Mouse (Mus musculus): ENCODE results near the gene Fbxo36.
A peak's percentile ranks its signal among the peaks of the same experiment; 100 is the strongest.

The Fbxo36 gene

GRCm38 (mm10) chr1:84889330-84890004, 49.8 kb downstream of the Fbxo36 start:
- no peak for DNase-seq (ENCODE audit: low spot score in 2 of 2)

- no peak for DNase-seq (ENCODE audit: low spot score in 2 of 2)
Observed at GRCm38 (mm10) chr1:84890005-84890393, 50.4 kb downstream of the Fbxo36 start.

GRCm38 (mm10) chr1:84890503-84890902, 50.9 kb downstream of the Fbxo36 start:
- no peak for DNase-seq (ENCODE audit: low spot score in 2 of 2)

DNA sequence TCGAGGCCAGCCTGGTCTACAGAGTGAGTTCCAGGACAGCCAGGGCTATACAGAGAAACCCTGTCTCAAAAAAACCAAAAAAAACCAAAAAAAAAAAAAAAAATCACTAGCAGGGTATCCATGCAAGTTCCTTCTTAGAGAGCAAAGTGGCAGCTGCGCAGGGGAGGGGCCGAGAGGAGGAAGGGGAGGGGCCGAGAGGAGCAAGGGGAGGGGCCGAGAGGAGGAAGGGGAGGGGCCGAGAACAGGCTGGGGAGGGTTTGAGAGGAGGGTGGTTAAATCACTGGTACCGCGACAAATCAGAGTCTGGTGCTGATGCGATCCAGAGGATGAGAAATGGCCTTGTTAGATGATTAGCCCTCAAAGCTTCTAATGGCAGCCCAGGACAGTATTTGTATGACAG, 52.1 kb downstream of the Fbxo36 start:
- DNase-seq (ENCODE audit: low spot score in 2 of 2): no peak

- no peak for DNase-seq (ENCODE audit: low spot score in 2 of 2)
Observed at GRCm38 (mm10) chr1:84897364-84897763, 57.7 kb downstream of the Fbxo36 start.

GRCm38 (mm10) chr1:84899156-84899555, 59.5 kb downstream of the Fbxo36 start:
- DNase-seq (ENCODE audit: low spot score in 2 of 2): no peak

GRCm38 (mm10) chr1:84904467-84904866, 64.8 kb downstream of the Fbxo36 start:
- no peak for DNase-seq (ENCODE audit: low spot score in 2 of 2)

- DNase-seq (ENCODE audit: low spot score in 2 of 2): no peak
Observed at GRCm38 (mm10) chr1:84910177-84910804, 70.7 kb downstream of the Fbxo36 start.

DNA sequence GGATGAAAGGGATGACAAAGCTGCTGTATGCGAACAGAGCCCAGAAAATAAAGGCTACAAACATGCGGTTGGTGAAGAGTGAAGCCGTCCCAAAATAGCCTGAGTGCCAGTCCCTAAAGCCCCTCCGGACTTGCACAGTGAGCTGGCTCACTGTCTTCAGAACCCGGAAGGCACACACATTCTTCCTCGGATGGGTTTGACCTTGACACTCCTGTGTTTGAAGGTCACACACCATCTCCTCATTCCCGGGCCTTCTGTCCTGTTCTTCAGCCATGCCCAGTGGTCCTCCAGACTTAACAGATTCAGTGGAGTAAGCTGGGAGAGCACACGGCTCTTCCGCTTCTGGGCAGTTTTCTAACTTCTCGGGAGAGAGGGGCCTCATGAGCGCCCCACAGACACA, 72.9 kb downstream of the Fbxo36 start:
- no peak for DNase-seq (ENCODE audit: low spot score in 2 of 2)

- DNase-seq (ENCODE audit: low spot score in 2 of 2): no peak
Observed at GRCm38 (mm10) chr1:84915010-84915409, 75.4 kb downstream of the Fbxo36 start.

DNA sequence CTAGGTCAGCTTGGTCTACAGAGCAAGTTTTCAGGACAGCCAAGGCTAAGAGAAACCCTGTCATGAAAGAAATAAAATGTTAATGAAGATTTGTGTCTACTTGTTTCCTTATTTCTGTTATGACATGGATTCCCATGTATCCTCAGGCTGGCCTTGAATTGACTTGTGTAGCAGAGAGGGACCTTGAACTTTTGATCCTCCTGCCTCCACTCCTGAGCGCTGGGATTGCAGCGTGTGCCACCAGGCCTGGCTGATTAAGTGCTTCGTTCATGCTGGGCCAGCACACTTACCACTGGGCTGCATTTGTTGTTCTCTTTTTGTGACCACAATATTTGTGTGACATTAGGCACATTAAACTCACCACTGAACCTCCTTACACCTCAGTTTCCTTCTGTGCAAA, 79.2 kb downstream of the Fbxo36 start:
- DNase-seq (ENCODE audit: low spot score in 2 of 2): no peak

GRCm38 (mm10) chr1:84923432-84923831, 83.8 kb downstream of the Fbxo36 start:
- DNase-seq (ENCODE audit: low spot score in 2 of 2): no peak

GRCm38 (mm10) chr1:84924134-84924533, 84.5 kb downstream of the Fbxo36 start:
- DNase-seq (ENCODE audit: low spot score in 2 of 2): no peak

GRCm38 (mm10) chr1:84925599-84925998, 86.0 kb downstream of the Fbxo36 start:
- no peak for DNase-seq (ENCODE audit: low spot score in 2 of 2)

DNA sequence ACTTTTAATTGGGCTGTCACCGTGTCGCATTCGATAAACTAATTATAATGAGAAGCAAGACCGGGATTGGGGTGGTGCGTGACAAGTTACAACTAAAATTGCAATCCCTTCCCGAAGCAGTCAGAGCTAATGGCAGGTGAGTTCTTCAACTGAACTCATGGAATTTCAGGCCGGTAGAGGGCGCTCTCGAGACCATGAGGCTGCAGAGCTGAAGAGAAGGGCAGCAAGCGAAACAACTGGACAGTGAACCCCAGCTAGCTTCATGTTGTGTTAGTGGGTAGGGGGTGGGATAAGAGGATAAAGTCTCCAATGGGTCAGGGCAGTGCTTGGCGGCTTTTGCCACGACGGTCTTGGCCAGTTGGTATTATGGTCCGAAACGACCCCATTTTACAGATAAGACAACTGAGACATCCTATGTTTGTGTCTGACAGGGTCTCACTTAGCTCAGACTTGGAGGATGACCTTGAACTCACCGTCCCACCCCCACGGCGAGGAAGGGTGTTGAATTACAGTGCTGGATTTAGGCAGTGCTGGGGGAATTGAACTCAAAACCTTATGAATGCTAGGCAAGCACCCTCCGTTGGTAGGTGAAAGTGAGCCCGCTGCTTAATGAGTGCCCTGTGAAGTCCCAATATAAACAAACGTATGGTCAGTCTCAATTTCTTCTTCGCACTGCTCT, 94.0 kb downstream of the Fbxo36 start:
- DNase-seq (ENCODE audit: low spot score in 2 of 2): peak; percentile 28 to 72

DNA sequence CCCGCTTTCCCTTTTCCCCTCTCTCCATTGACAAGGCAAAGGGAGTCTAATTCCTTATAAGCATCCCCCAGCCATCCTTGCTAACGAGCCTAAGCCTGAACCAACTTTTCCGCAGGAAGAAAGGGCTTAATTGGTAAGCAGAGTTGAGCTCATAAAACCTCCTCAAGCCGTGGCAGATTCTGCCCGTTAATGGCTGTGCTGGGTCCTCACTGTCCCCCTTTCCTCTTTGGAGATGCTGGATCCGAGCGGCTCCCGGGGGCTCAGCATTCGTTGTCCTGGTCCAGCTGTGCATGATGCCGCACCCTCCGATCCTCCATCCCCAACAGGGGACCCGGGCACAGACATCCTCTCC, 94.5 kb downstream of the Fbxo36 start:
- DNase-seq (ENCODE audit: low spot score in 2 of 2): no peak

- no peak for DNase-seq (ENCODE audit: low spot score in 2 of 2)
Observed at GRCm38 (mm10) chr1:84934503-84935333, 95.1 kb downstream of the Fbxo36 start, which contains the start of gene Slc16a14. Gene Slc16a14, minus strand, starts transcription at chr1:84935134.

- DNase-seq (ENCODE audit: low spot score in 2 of 2): peak in 1 of 2 experiments; percentile 36
Observed at GRCm38 (mm10) chr1:84935668-84936067, 96.0 kb downstream of the Fbxo36 start.

DNA sequence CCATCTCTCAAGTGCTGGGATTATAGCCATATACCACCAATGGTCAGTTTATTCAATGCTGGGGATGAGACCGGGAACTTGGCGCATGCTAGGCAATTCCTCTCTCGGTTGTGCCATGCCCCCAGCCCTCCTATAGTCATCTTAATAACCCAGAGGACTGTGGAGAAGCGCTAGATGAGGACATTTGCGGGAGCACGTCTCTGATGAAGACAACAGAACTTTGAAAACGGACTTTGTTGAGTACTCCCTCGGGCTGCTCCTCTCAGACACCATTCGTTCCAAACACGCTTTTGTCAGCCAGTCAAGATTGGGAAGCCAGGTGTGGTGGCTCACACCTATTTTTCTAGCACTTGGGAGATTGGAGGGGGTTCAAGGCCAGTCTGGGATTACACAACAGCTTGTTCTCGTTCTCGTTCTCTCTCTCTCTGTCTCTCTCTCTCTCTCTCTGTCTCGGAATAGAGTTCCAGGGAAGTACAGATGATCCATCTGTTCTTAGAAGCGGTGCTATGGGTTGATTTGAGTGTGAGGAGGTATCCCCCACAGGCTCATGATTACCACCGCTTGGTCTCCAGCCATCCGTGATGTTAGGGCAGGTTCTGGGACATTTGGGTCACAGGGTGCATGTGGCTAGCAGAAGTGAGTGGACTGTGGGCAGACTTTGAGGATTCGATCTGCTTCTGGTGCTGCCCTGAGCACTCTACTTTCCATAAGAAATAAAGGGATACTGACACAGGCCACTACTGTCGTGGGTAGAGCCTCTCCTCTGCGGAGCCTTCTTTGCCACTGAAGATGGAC, 97.3 kb downstream of the Fbxo36 start:
- DNase-seq (ENCODE audit: low spot score in 2 of 2): no peak

- DNase-seq (ENCODE audit: low spot score in 2 of 2): no peak
Observed at GRCm38 (mm10) chr1:84939466-84939865, 99.8 kb downstream of the Fbxo36 start.

- no peak for DNase-seq (ENCODE audit: low spot score in 2 of 2)
Observed at GRCm38 (mm10) chr1:84940322-84940721, 100.7 kb downstream of the Fbxo36 start.

Measured in spleen, postnatal 10 days (tissue).